Mouse (Mus musculus): ENCODE data around the gene Ppid.

DNA sequence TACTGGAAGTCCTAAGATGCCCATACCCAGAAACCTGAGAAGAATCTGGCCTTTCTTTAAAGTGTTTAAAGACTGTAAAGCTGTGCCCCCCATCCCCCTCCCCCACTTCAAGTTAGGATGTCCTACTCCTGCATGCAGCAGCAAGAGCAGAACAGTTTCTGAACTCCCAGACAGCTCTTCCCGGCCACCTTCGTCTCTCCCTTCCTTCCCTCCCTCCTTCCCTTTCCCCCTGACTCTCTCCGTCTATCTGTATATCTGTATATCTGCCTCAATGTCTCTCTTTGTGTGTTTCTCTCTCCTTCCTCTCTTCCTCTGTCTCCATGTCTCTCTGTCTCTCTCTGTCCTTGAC, 14.7 kb upstream of the Ppid start:
- TF ChIP-seq POLR2A (IDR thresholded peaks at IDR 0.05; ENCODE audit: low read depth, low read length) (no peak), CTCF (IDR thresholded peaks at IDR 0.05; ENCODE audit: extremely low read depth, insufficient read length, insufficient replicate concordance, low read depth, low read length) (no peak)

Data from small intestine, adult 2 months (tissue).